Mouse (Mus musculus): ENCODE results near the gene Gm13278. TPM values are rescaled to one million over a fixed set of nuclear protein-coding genes. Genes with fewer than 3 reads are reported as not detected.
"Not testable (repeated sequence)": the region's sequence is repeated elsewhere in the genome, so short reads cannot be mapped to it uniquely, and the experiment has no call there.

Gene Gm13278
- not detected in 2 replicates for polyA plus RNA-seq (2012; ENCODE audit: insufficient read depth, insufficient read length, missing spikeins)

GRCm38 (mm10) chr4:88791250-88791649, at the start of gene Gm13278:
TSS of gene Gm13278 (plus strand) at chr4:88791550.
- H3K4me3 ChIP-seq (ENCODE audit: insufficient read depth, low read length); H3K4me1 ChIP-seq (ENCODE audit: control insufficient read depth, insufficient read depth, low read length); H3K27ac ChIP-seq (ENCODE audit: insufficient read depth, low read depth, low read length): not testable (repeated sequence)

DNA sequence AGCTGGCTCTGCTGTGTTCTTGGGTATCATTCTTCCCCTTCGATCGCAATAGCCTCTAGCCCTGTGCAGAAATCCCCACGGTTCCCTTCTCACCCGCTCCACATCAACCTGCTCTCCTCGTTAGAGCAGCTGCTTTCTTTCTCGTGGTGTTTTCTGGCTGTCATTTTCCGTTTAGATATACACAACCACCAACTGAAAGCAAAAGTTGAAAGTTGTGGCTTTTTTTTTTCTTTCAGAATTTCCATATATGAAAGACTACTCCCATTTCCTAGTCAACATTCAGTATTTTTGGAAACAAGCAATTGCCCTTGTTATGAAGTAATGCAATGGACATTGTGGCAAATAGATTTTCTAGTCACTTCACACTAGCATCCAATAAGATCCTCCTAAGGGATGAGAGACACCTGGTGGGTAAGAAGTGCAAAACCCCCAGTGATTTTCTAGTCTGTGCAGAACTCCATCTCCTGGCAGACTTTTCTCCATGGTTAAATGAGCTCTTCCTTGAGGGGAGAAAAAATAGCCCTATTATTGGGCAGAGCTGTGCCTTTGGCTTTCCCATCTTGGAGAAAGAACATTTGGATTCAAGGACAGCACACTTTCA, 48.5 kb upstream of the Gm13278 start:
- peaks cover 13% of the 10 kb centered on the region for H3K4me1 ChIP-seq (ENCODE audit: control insufficient read depth, insufficient read depth, low read length)
- TF ChIP-seq POLR2A (IDR thresholded peaks at IDR 0.05; ENCODE audit: borderline replicate concordance, low read depth, low read length): no peak
- no peak for TF ChIP-seq CTCF (IDR thresholded peaks at IDR 0.05; ENCODE audit: low read depth, low read length)
- H3K27ac ChIP-seq (ENCODE audit: insufficient read depth, low read depth, low read length): no peak overlapping the region
- H3K4me3 ChIP-seq (ENCODE audit: insufficient read depth, low read length): no peak overlapping the region

- Histone ChIP-seq H3K27ac (ENCODE audit: insufficient read depth, low read depth, low read length) (no peak overlapping the region), H3K4me3 (ENCODE audit: insufficient read depth, low read length) (no peak overlapping the region), H3K4me1 (ENCODE audit: control insufficient read depth, insufficient read depth, low read length) (peaks cover 11% of the 10 kb centered on the region)
- no peak for TF ChIP-seq CTCF (IDR thresholded peaks at IDR 0.05; ENCODE audit: low read depth, low read length)
- TF ChIP-seq POLR2A (IDR thresholded peaks at IDR 0.05; ENCODE audit: borderline replicate concordance, low read depth, low read length): no peak
Measured at GRCm38 (mm10) chr4:88744207-88744606, 47.1 kb upstream of the Gm13278 start.

GRCm38 (mm10) chr4:88749926-88750325, 41.4 kb upstream of the Gm13278 start:
- no peak overlapping the region for H3K27ac ChIP-seq (ENCODE audit: insufficient read depth, low read depth, low read length)
- TF ChIP-seq POLR2A (IDR thresholded peaks at IDR 0.05; ENCODE audit: borderline replicate concordance, low read depth, low read length) (no peak), CTCF (IDR thresholded peaks at IDR 0.05; ENCODE audit: low read depth, low read length) (no peak)
- H3K4me1 ChIP-seq (ENCODE audit: control insufficient read depth, insufficient read depth, low read length): no peaks in the 10 kb centered on the region
- H3K4me3 ChIP-seq (ENCODE audit: insufficient read depth, low read length): no peak overlapping the region

GRCm38 (mm10) chr4:88754818-88755340, 36.5 kb upstream of the Gm13278 start, which contains the start of gene Gm13271:
TSS of gene Gm13271 (plus strand) at chr4:88754868.
- not testable (repeated sequence) for H3K4me3 ChIP-seq (ENCODE audit: insufficient read depth, low read length); H3K27ac ChIP-seq (ENCODE audit: insufficient read depth, low read depth, low read length); H3K4me1 ChIP-seq (ENCODE audit: control insufficient read depth, insufficient read depth, low read length)

DNA sequence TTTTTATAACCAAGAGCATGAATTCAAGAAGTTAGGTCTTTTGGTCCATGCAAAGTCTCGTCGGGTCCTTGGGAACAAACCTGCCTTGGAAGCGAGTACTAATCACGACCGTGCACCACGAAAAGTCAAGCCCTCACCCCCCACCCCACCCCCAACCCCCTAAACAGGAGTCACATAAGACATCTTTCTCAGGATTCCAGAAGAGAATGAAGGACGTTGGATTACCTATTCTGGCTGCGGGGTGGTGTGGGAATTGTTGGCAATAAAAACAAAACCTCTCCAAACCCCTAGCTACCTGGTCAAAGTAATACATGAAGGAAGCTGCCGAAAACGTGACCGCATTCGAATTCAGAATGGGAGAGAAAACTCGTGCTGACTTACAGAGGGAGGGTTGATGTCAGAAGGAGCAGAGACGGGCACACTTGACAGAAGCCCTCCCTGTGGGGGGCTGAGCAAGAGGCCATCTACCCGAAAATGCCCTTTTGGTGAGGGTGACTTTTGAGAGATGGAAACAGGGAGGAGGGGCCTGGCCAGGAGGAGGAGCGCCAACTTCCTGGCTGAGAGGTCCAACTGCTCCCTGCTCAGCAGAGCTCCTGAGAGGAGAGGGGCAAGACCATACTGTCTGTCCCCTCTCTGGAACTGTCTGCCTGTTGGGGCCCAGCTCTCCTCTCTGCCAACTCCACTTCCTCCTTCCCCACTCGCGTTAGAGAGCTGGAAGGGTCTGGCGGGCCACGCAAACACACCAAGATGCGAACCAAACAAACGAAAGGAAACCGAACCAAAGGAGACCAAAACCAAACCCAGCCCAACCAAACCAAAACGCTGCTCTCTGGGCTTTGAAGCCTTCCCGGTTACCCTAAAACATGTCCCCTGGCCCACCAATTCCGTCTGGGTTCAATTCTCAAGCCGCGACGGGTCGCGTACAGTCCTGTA, 34.5 kb upstream of the Gm13278 start:
- H3K4me3 ChIP-seq (ENCODE audit: insufficient read depth, low read length): peak overlapping the region; percentile 60
- not testable (repeated sequence) for H3K4me1 ChIP-seq (ENCODE audit: control insufficient read depth, insufficient read depth, low read length)
- H3K27ac ChIP-seq (ENCODE audit: insufficient read depth, low read depth, low read length): peak overlapping the region; percentile 59

GRCm38 (mm10) chr4:88757628-88758031, 33.7 kb upstream of the Gm13278 start:
- H3K4me3 ChIP-seq (ENCODE audit: insufficient read depth, low read length): peak overlapping the region; percentile 60
- H3K27ac ChIP-seq (ENCODE audit: insufficient read depth, low read depth, low read length): peak overlapping the region; percentile 59; the same call in 1 of the 2 replicates
- peak; percentile 13; the same call in 1 of the 2 replicates for TF ChIP-seq CTCF (IDR thresholded peaks at IDR 0.05; ENCODE audit: low read depth, low read length)
- H3K4me1 ChIP-seq (ENCODE audit: control insufficient read depth, insufficient read depth, low read length): not testable (repeated sequence)

GRCm38 (mm10) chr4:88758751-88759150, 32.6 kb upstream of the Gm13278 start:
- not testable (repeated sequence) for H3K4me1 ChIP-seq (ENCODE audit: control insufficient read depth, insufficient read depth, low read length); H3K4me3 ChIP-seq (ENCODE audit: insufficient read depth, low read length); H3K27ac ChIP-seq (ENCODE audit: insufficient read depth, low read depth, low read length)

DNA sequence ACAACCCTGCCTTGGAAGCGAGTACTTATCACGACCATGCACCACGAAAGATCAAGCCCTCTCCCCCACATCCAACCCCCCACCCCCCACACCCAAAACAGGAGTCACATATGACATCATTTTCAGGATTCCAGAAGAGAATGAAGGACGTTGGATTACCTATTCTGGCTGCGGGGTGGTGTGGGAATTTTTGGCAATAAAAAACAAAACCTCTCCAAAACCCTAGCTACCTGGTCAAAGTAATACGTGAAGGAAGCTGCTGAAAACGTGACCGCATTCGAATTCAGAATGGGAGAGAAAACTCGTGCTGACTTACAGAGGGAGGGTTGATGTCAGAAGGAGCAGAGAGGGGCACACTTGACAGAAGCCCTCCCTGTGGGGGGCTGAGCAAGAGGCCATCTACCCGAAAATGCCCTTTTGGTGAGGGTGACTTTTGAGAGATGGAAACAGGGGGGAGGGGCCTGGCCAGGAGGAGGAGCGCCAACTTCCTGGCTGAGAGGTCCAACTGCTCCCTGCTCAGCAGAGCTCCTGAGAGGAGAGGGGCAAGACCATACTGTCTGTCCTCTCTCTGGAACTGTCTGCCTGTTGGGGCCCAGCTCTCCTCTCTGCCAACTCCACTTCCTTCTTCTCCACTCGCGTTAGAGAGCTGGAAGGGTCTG, 31.6 kb upstream of the Gm13278 start, which contains the start of gene Gm13283:
Gene Gm13283, plus strand, starts transcription at position 510 of the 659 bp plus-strand sequence.
- H3K4me3 ChIP-seq (ENCODE audit: insufficient read depth, low read length): peak within 1 kb of the TSS; percentile 51
- not testable (repeated sequence) for H3K4me1 ChIP-seq (ENCODE audit: control insufficient read depth, insufficient read depth, low read length)
- peak within 1 kb of the TSS; percentile 48 for H3K27ac ChIP-seq (ENCODE audit: insufficient read depth, low read depth, low read length)

GRCm38 (mm10) chr4:88760431-88760830, 30.9 kb upstream of the Gm13278 start:
- peak overlapping the region; percentile 48 for H3K27ac ChIP-seq (ENCODE audit: insufficient read depth, low read depth, low read length)
- not testable (repeated sequence) for H3K4me1 ChIP-seq (ENCODE audit: control insufficient read depth, insufficient read depth, low read length)
- H3K4me3 ChIP-seq (ENCODE audit: insufficient read depth, low read length): peak overlapping the region; percentile 51

GRCm38 (mm10) chr4:88761776-88762175, 29.6 kb upstream of the Gm13278 start:
- H3K27ac ChIP-seq (ENCODE audit: insufficient read depth, low read depth, low read length); H3K4me1 ChIP-seq (ENCODE audit: control insufficient read depth, insufficient read depth, low read length); H3K4me3 ChIP-seq (ENCODE audit: insufficient read depth, low read length): not testable (repeated sequence)

GRCm38 (mm10) chr4:88762341-88762740, 29.0 kb upstream of the Gm13278 start:
- not testable (repeated sequence) for H3K27ac ChIP-seq (ENCODE audit: insufficient read depth, low read depth, low read length); H3K4me1 ChIP-seq (ENCODE audit: control insufficient read depth, insufficient read depth, low read length); H3K4me3 ChIP-seq (ENCODE audit: insufficient read depth, low read length)

DNA sequence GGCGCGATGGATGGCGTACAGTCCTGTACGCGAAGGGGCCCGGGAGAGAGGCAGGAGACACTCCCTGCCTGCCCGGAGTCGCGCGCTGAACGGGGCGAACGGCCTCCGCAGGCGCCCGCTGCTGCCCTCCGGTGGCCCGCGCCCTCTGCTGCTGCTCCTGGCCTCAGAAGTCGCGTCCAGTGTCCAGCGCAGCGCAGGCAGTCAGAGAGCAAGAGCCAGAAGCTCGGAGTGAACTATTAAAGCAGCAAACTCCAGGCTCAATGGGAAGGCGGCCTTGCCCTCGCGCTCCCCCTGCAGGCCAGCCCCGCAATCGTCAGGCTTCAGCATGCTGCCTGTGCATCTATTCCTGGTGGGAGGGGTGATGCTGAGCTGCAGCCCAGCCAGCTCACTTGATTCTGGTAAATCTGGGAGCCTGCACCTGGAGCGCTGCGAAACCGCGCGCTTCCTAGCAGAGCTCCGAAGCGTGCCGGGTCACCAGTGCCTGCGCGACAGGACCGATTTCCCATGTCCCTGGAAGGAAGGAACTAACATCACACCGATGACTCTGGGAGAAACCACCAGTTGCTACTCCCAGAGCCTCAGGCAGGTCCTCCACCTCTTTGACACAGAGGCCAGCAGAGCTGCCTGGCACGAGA, 27.8 kb upstream of the Gm13278 start:
- peak overlapping the region; percentile 41 for H3K4me3 ChIP-seq (ENCODE audit: insufficient read depth, low read length)
- not testable (repeated sequence) for H3K4me1 ChIP-seq (ENCODE audit: control insufficient read depth, insufficient read depth, low read length); H3K27ac ChIP-seq (ENCODE audit: insufficient read depth, low read depth, low read length)

- H3K4me3 ChIP-seq (ENCODE audit: insufficient read depth, low read length); H3K4me1 ChIP-seq (ENCODE audit: control insufficient read depth, insufficient read depth, low read length); H3K27ac ChIP-seq (ENCODE audit: insufficient read depth, low read depth, low read length): not testable (repeated sequence)
Measured at GRCm38 (mm10) chr4:88773534-88773933, 17.8 kb upstream of the Gm13278 start, which contains the start of gene Gm13290. TSS of gene Gm13290 (plus strand) at chr4:88773834.
